Mouse (Mus musculus) hindbrain, postnatal 0 days (tissue): ENCODE measurements at regions not wholly inside any gene's neighbourhood (a gene's known extent, or its start where the extent isn't known, plus 50 kb on each side); places are given as distances from the start of the nearest gene placed in this dataset.

Experiments used
- ATAC-seq: fragments of 200-750 bp; cut with Nextera tagmentation; 2 replicates; pipeline ENCODE4 v1.8.0; 2017; ENCODE audit warnings: mild to moderate bottlenecking, moderate TSS enrichment, moderate library complexity
- DNase-seq: peaks from one replicate; pipeline ENCODE4 v3.0.0-alpha.2; 2015; ENCODE audit warnings: low spot score
- H3K27ac ChIP-seq: fragments of 300-500 bp; sonication (generic); 2 replicates; pipeline ENCODE4 v1.5.1; 2014; ENCODE audit warnings: mild to moderate bottlenecking
- H3K27me3 ChIP-seq: fragments of 300-500 bp; sonication (generic); 2 replicates; pipeline ENCODE4 v1.6.1; 2014; ENCODE audit warnings: low read length, mixed read lengths; ENCODE audit not compliant: insufficient read depth
- H3K36me3 ChIP-seq: fragments of 300-500 bp; sonication (generic); 2 replicates; pipeline ENCODE4 v1.6.1; 2014; ENCODE audit warnings: low read length, mixed read lengths; ENCODE audit not compliant: insufficient read depth
- H3K4me1 ChIP-seq: fragments of 300-500 bp; sonication (generic); 2 replicates; pipeline ENCODE4 v1.6.1; 2014; ENCODE audit warnings: antibody characterized with exemption, low read length, mixed read lengths; ENCODE audit not compliant: insufficient read depth
- H3K4me2 ChIP-seq: fragments of 300-500 bp; sonication (generic); 2 replicates; pipeline ENCODE4 v1.6.1; 2014; ENCODE audit warnings: low read depth, mild to moderate bottlenecking, low read length, moderate library complexity, mixed read lengths
- H3K4me3 ChIP-seq: fragments of 300-500 bp; sonication (generic); 2 replicates; pipeline ENCODE4 v1.5.1; 2014; ENCODE audit warnings: low read length
- H3K9ac ChIP-seq: fragments of 300-500 bp; sonication (generic); replicated peaks from 2 replicates; pipeline ENCODE4 v1.6.1; 2014; ENCODE audit warnings: mild to moderate bottlenecking, low read length, moderate library complexity, mixed read lengths
- H3K9me3 ChIP-seq: fragments of 300-500 bp; sonication (generic); 2 replicates; pipeline ENCODE4 v1.6.1; 2016; ENCODE audit warnings: low read length, mixed read lengths
- CTCF ChIP-seq: IDR thresholded peaks from 2 replicates; pipeline ENCODE4 v1.5.1; 2016; ENCODE audit warnings: antibody characterized with exemption, control low read depth, low read depth
- WGBS: fragments of 180-500 bp; shearing (Covaris S2); extraction: QIAGEN DNeasy Blood & Tissue Kit; methylation state at CpG from one replicate; pipeline ENCODE4 v1.1.7; 2014; 5-methylcytosine and 5-hydroxymethylcytosine counted together

DNA sequence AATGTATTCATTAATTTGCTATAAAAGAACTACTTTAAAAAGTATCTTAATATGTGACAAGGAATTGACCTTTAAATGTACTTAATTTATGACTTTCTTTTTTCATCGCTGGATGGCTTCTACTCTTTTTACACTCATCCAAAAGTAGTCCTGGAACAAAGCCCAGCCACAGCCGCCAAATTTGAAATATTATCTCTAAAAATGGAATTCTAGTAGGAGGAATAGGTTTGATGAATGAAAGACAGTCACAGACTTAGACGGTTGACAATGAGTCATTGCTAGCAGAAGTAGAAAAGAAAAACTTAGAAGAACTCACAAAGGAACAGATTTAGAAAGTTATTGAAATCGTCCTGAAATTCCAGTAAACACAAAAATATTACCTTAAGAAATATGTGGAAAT lies 1183.7 kb downstream of the Kcnt2 start:
- Histone ChIP-seq H3K27me3 (no peaks in the 10 kb centered on the region), H3K36me3 (no peaks in the 10 kb centered on the region), H3K4me1 (no peaks in the 10 kb centered on the region), H3K9me3 (no peaks in the 10 kb centered on the region), H3K4me3 (no peak overlapping the region), H3K4me2 (no peak overlapping the region), H3K9ac (no peak overlapping the region), H3K27ac (no peak overlapping the region)
- TF ChIP-seq CTCF, result no peak
- DNase-seq (no peak), ATAC-seq (no peak)
- 77% methylated on average over 4 of the region's 4 CpGs for WGBS

DNA sequence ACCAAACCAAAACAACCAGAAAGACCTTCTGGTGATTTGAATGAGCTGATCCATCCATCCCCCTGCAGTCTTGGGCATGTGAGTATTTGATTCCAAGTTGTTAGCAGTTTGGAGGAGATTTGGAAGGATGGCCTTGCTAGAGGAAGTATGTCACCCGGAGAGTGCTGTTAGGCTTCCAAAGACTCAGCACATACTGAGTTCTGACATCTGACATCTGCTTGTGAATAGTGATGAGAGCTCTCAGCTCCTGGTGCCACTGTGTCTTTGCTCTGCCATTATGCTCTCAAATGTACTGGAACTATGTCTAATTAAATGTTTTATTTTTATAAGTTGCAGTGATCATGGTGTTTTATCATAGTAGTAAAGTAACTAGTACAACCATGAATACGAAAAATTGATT lies 1184.2 kb downstream of the Kcnt2 start:
- DNase-seq (no peak), ATAC-seq (no peak)
- Histone ChIP-seq H3K4me2 (no peak overlapping the region), H3K36me3 (no peaks in the 10 kb centered on the region), H3K27me3 (no peaks in the 10 kb centered on the region), H3K27ac (no peak overlapping the region), H3K4me3 (no peak overlapping the region), H3K9ac (no peak overlapping the region), H3K9me3 (no peaks in the 10 kb centered on the region), H3K4me1 (no peaks in the 10 kb centered on the region)
- TF ChIP-seq CTCF, result no peak
- WGBS, result 66% methylated on average over 2 of the region's 2 CpGs

DNA sequence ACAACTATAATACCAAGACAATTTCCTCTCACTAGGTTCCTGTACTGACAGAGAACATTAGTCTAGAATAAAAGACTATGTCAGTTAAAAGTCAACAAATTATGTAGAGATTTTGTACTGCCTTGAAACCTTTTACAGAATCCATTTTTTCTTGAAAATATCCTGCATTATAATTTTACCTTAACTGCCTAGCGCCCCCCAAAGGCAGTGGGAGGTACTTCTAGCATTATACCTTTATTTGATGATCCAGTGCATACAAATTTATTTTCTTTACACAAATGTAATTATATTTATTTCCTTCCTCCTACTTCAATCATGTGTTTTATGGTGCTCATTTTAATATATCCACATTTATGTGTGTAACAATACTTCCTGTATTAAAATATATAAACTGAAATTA lies 1189.5 kb downstream of the Kcnt2 start:
- 2% methylated on average over 1 of the region's 1 CpGs for WGBS
- H3K4me2 ChIP-seq, result no peak overlapping the region
- no peak overlapping the region for H3K27ac ChIP-seq
- H3K9ac ChIP-seq, result no peak overlapping the region
- no peak for TF ChIP-seq CTCF
- H3K4me3 ChIP-seq, result no peak overlapping the region
- no peaks in the 10 kb centered on the region for H3K36me3 ChIP-seq
- H3K27me3 ChIP-seq, result no peaks in the 10 kb centered on the region
- ATAC-seq (no peak), DNase-seq (no peak)
- no peaks in the 10 kb centered on the region for H3K9me3 ChIP-seq
- no peaks in the 10 kb centered on the region for H3K4me1 ChIP-seq

GRCm38 (mm10) chr1:141440234-141440633 lies 1194.3 kb downstream of the Kcnt2 start:
- H3K4me2 ChIP-seq, result no peak overlapping the region
- ATAC-seq (no peak), DNase-seq (no peak)
- no peaks in the 10 kb centered on the region for H3K27me3 ChIP-seq
- no peak overlapping the region for H3K9ac ChIP-seq
- H3K36me3 ChIP-seq, result no peaks in the 10 kb centered on the region
- no peaks in the 10 kb centered on the region for H3K9me3 ChIP-seq
- no peak overlapping the region for H3K27ac ChIP-seq
- TF ChIP-seq CTCF, result no peak
- H3K4me1 ChIP-seq, result no peaks in the 10 kb centered on the region
- H3K4me3 ChIP-seq, result no peak overlapping the region

- H3K36me3 ChIP-seq, result no peaks in the 10 kb centered on the region
- WGBS, result 88% methylated on average over 1 of the region's 1 CpGs
- H3K4me3 ChIP-seq, result no peak overlapping the region
- no peak for DNase-seq
- no peaks in the 10 kb centered on the region for H3K9me3 ChIP-seq
- ATAC-seq, result no peak
- TF ChIP-seq CTCF, result no peak
- no peak overlapping the region for H3K9ac ChIP-seq
- no peaks in the 10 kb centered on the region for H3K4me1 ChIP-seq
- H3K27me3 ChIP-seq, result no peaks in the 10 kb centered on the region
- H3K4me2 ChIP-seq, result no peak overlapping the region
- no peak overlapping the region for H3K27ac ChIP-seq
Measured at GRCm38 (mm10) chr1:141450960-141451359, 1205.0 kb downstream of the Kcnt2 start.

- DNase-seq (peak; percentile 4), ATAC-seq (no peak)
- Histone ChIP-seq H3K36me3 (no peaks in the 10 kb centered on the region), H3K27ac (no peak overlapping the region), H3K9ac (no peak overlapping the region), H3K27me3 (no peaks in the 10 kb centered on the region), H3K4me1 (no peaks in the 10 kb centered on the region), H3K9me3 (no peaks in the 10 kb centered on the region), H3K4me2 (no peak overlapping the region), H3K4me3 (no peak overlapping the region)
- TF ChIP-seq CTCF, result no peak
Measured at GRCm38 (mm10) chr1:141464576-141464975, 1218.6 kb downstream of the Kcnt2 start.
